Mouse (Mus musculus) testis, adult 2 months (tissue): ENCODE results near the gene Prrg4.

Experiments
- CTCF ChIP-seq: fragments of 200-500 bp; IDR thresholded peaks from 2 replicates; pipeline ENCODE4 v1.5.1; 2012; ENCODE audit warnings: low read depth, mild to moderate bottlenecking, inconsistent platforms, low read length, moderate library complexity; ENCODE audit not compliant: control insufficient read depth, insufficient read depth, insufficient replicate concordance
- POLR2A ChIP-seq: fragments of 200-500 bp; IDR thresholded peaks from 2 replicates; pipeline ENCODE4 v1.6.1; 2012; ENCODE audit warnings: low read depth, mild to moderate bottlenecking, inconsistent platforms, low read length, moderate library complexity; ENCODE audit not compliant: control insufficient read depth

GRCm38 (mm10) chr2:104847645-104848044 is 2.0 kb downstream of the Prrg4 start:
- TF ChIP-seq CTCF (no peak), POLR2A (no peak)
